Mouse (Mus musculus): Measurements from ENCODE around the gene Rbm19.

- no peak for TF ChIP-seq POLR2A (IDR thresholded peaks at IDR 0.05; ENCODE audit: borderline replicate concordance, insufficient read depth, low read length)
- no peak for TF ChIP-seq CTCF (IDR thresholded peaks at IDR 0.05; ENCODE audit: borderline replicate concordance, insufficient read depth, low read depth, low read length)
Measured at GRCm38 (mm10) chr5:120135337-120135736, 19.1 kb downstream of the Rbm19 start.
